Mouse (Mus musculus): ENCODE data around the gene Cenps.
A peak's percentile ranks its signal among the peaks of the same experiment; 100 is the strongest.
"Not testable (repeated sequence)": the region's sequence is repeated elsewhere in the genome, so short reads cannot be mapped to it uniquely, and the experiment has no call there.

Gene Cenps

DNA sequence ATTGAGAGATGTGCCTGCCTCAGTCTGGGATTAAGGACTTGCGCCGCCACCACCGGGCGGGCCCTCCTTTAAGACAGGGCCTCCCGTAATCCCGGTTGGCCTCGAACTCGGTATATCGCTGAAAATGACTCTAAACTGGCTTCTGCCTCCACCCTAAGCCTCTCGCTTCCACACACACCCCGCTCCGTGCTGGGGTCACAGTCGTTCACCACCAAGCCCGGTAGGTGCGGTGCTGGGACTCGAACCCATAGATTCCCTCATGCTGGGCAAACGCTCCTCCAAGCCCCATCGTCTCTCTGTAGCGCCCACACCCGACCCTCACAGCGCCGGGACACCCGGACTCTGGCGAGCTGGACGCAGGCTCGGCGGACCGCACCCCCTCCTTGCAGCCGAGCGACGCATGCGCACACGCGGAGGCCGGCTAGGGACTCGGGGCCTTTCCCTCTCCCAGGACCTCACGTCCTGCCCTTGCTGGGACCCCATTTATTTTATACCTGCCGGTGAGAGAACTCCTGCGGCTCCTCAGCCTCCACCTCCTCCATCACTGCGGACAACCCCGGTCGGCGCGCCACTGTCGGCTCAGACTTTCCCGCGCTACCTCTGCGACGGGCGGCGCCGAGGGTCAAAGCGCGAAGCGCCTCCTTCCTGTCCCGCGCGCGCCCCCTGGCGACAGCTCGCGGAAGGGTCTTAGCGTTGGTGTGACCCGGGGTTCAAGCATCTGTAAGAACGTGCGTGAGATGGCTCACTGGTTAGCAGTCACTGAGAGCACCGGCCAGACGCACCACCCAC lies at the start of gene Cenps:
Cenps (minus strand) TSS at position 648 of the 789 bp plus-strand sequence.
- DNase-seq (ENCODE audit: low read depth, low spot score): peak; percentile 88

DNA sequence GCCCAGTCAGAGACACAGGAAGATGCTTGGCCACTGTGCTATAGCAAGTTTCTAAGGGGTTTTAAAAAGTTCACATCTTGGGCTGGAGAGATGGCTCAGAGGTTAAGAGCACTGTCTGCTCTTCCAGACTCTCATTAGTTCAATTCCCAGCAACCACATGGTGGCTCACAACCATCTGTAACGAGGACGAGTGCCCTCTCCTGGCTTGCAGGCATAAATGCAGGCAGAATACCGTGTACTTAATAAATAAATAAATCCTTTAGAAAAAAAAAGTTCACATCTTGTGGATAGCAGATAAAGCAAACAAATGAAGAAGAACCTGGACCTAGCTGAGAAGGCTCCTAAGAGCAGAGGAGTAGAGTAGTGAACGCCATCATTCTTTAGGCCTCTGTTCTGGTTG lies 45.3 kb upstream of the Cenps start:
- DNase-seq (ENCODE audit: low read depth, low spot score): no peak

DNA sequence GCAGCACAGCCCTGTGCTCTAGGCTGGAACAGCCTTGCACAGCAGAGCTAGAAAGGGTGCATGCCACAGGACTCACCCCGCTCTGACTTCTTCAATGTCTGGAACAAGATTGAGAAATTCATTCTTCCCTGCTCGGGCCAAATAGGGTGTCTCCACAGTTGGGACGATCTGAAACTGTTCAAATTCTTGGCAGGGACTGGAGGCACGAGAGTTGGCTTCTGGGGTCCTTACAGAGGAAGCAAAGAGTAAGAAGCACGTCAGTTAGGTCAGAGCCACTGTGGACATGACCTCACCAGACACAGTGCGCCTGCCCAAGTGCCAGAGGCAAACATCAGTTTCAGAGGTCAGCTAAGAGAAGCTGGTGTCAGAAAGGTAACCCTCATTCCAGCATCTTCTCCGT lies 44.8 kb upstream of the Cenps start:
- DNase-seq (ENCODE audit: low read depth, low spot score): no peak

DNA sequence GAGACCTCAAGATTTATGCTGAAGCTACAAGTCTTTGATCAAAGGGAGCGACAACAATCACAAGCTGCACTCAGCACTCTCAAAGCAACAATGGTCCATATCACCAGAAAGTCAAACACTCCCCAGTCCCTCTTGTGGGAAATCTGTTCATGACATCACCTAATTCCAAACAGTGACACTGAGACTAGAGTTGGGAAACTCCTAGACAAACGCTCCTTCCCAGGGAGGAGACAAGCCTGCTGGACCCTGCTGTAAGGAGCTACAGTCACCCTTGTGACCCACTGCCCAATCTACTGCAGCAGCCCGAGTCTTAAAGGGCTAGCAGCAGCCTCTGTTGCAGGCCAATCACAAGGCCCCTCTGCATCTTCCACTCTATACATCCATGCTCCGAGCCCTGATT lies 42.1 kb upstream of the Cenps start:
- DNase-seq (ENCODE audit: low read depth, low spot score): no peak

DNA sequence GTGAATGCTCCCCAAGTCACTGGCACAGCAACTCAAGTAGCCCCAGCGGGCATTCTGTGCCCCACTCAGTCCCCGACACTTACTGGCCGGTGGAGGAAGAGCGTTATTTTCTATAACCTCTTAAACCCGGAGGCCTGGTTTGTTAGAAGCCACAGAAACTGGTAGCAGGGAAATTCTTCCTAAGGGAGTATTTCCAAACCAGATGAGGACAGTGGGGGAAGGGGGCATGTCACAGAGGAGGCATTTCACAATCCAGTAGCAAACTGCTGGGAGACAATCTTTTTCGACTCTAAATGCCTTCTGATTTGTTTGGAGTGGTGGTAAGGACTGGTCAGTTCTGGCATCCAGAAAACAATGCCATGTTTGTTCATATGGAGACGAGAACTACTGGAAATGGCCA lies 41.7 kb upstream of the Cenps start:
- no peak for DNase-seq (ENCODE audit: low read depth, low spot score)

DNA sequence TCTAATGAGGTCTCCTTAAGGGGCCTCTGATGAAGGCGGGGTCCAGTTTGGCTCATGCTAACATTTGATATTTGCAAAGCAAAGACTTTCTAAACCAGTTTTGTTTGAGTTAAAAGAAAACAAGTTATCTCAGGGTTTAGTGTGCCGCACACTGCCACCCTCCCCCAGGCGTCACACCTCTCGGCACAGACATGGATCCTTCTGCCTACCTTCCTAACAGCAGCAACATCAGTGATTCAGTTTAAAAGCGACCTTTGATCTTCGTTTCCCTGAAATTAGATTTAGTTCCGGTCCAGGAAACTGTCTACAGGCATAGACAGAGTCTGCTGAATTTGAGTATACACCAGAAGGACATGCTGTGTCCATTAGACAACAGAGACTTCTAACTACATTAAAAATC lies 40.9 kb upstream of the Cenps start:
- no peak for DNase-seq (ENCODE audit: low read depth, low spot score)

DNA sequence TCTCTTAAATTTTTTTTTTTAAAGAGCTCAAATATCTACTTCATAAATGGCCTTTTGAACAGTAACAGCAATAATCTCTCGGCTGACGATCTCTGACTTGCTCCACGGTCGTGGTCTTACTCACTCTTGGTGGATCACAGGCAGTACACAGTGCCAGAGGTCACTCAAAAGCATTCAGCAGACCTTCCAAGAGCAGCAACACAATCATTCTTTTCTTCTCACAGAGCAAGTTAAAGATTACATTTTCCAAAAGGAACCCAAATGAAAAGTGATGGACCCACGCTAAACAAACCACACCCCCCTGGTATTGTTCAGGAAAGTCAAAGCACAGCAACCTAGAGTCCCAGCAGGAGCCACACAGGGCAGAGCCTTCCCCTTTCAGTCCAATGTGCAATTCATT lies 39.6 kb upstream of the Cenps start:
- no peak for DNase-seq (ENCODE audit: low read depth, low spot score)

DNA sequence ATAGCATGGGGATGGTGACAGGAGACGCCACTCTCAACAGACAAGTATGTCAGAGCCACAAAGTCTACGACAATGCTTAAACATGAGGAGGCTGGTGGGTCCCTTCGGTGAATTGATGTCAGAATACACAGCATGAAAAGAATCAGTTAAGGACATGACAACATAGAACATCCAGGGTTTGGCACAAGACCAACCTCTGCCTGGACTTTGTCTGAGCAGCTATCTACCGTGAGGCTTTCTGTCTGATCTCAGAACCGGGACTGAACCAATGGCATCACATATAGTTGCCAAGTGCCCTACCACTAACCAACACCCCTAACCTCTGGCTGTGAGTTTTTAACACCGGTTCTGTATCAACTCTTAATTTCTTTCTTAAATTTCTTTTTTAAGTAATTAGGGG lies 39.2 kb upstream of the Cenps start:
- DNase-seq (ENCODE audit: low read depth, low spot score): no peak

DNA sequence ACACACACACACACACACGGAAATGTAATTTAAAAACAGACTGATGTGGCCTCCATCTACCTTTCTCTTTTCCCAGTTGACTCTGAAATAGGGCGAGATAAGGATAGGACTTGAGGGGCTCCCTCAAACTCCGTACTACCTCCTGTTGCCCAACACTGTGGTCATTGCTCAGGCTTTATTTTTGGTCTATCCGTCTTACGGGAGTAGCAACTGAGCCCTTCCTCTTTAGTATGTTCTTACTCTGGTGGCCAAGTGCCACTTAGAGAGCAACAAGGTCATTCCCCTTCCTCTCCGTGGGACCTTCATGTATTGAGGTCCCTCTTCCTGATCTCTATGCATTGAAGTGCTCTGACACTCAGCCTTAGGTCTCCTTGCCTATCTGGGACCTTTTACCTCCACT lies 36.2 kb upstream of the Cenps start:
- no peak for DNase-seq (ENCODE audit: low read depth, low spot score)

DNA sequence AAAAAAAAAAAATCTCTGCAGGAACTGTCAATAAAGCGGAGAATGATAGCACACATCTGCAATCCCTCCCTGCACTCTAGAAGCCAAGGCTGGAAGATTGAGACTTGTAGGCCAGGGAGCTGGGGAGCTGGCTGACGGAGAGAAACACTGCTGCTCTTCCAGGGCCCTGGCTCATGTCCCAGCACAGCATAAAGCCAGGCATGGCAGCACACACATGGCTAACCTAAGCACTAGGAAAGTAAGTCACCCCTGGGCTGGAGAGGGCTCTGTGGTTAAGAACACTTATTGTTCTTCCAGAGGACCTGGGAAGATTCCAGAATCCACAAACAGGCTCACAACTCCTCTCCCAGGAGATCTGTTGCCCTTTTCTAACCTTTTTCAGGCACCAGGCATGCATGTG lies 35.2 kb upstream of the Cenps start:
- DNase-seq (ENCODE audit: low read depth, low spot score): no peak

DNA sequence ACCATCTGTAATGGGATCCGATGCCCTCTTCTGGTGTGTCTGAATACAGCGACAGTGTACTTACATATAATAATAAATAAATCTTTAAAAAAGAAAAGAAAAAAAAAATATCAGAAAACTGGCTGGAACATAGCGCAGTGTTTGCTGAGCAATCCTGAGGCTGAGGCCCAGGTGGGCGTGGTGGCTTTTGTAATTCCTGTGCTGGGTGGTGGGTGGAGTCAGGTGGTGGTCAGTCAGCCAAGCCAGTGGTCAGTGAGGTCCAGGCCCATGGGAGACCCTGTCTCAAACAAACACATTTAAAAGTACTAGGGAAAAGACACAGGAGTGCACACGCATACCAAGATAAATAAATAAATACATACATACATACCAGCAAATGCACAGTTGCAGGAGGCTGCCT lies 34.7 kb upstream of the Cenps start:
- no peak for DNase-seq (ENCODE audit: low read depth, low spot score)

DNA sequence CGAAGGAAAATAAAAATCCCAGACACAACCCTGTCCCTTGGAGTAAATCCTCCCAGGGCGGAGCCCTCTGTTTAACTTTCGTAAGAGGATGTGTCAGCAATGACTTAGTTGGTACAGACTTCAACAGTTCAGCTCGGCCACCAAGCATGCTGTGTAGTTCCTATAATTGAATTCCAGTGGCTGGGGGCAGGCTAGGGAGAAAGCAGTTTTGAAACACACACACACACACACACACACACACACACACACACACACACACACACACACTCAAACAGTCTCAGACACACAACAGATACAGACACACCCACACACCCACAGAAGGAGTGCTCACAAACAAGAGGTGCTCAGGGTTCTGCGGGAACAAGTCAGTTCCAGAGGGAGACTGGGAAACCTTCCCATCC lies 34.2 kb upstream of the Cenps start:
- DNase-seq (ENCODE audit: low read depth, low spot score): no peak

DNA sequence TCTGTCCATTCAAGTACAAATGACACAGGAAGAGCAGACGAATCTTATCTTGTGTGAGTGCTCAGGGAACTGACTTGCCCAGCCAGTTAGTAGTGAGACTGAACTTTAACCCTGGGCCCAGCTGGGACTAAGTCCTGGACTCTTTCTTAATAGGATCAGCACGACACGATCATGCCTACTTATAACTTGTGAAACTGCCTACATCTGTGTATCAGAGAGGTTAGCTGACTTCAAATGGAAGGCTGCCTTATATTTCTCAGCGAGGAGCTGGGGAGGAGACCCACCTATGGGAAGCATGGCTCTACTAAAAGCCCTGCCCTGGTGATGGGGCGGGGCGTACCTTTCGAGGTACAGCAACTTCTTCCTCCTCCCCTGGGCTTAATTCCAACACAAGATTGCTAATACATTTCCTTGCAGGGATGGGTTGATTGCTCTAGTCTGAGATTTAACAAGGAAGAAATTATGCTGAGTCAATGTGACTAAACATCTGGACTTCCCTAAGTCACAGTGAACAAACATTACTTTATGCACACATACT lies 33.0 kb upstream of the Cenps start:
- no peak for DNase-seq (ENCODE audit: low read depth, low spot score)

DNA sequence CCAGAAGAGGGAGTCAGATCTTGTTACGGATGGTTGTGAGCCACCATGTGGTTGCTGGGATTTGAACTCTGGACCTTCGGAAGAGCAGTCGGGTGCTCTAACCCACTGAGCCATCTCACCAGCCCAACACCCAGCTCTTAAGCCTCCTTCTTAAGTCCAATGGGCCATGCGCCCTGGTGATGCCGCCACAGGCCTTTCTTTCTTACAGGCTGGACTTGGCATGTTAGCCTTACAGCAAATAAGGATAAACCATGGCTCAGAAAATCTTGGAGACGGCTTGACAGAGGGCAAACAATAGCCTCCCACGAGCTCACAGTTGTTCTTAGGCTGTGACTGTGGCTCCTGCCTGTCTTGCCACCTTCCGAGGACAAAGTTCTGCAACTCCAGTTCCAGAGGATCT lies 32.5 kb upstream of the Cenps start:
- not testable (repeated sequence) for DNase-seq (ENCODE audit: low read depth, low spot score)

DNA sequence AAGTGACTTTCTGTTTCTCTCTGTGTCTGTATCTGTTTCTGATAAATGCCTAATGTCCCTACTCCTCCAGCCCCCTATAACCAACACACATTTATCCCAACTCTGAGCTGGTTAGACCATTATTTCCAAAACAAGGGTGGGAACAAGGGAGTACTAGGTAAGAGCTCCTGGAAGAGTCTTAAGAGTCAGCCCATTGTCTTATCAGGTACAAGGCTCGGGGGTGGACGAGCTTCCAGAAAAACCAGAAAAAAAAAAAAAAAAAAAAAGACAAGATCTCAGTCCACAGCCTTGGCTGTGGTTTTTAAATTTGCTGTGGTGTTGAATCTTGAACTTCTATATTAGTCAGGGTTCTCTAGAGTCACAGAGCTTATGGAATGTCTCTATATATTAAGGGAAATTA lies 30.6 kb upstream of the Cenps start:
- DNase-seq (ENCODE audit: low read depth, low spot score): no peak

DNA sequence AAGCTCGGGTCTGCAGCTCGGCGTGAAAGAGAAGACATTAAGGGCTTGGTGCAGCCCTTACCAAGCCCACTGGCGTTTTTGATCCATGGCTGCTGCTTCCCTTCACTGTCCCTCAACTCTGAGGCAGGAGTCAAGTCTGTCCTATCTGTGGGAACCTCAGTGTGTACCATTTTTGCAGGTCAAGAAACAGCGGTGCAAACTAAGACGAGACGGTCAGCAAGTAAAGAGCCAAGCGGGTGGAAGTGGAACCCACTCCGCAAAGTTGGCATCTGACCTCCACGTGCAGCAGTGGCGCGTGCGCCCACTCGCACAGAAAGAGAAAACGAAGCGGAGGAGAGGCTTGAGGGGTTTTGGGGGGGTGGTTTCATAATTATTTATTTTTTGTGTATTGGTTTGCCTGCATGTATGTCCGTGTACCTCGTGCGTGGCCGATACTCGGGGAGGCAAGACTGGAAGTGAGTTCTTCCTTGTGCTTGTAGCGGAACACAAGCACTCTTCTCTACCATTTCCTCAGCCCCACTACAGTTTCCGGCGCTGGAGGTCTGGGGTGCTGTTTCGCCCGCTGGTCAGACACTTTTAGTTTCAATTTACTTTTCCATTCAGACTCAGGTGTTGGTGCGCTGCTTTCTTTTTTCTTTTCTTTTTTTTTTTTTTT lies 29.7 kb upstream of the Cenps start:
- no peak for DNase-seq (ENCODE audit: low read depth, low spot score)

DNA sequence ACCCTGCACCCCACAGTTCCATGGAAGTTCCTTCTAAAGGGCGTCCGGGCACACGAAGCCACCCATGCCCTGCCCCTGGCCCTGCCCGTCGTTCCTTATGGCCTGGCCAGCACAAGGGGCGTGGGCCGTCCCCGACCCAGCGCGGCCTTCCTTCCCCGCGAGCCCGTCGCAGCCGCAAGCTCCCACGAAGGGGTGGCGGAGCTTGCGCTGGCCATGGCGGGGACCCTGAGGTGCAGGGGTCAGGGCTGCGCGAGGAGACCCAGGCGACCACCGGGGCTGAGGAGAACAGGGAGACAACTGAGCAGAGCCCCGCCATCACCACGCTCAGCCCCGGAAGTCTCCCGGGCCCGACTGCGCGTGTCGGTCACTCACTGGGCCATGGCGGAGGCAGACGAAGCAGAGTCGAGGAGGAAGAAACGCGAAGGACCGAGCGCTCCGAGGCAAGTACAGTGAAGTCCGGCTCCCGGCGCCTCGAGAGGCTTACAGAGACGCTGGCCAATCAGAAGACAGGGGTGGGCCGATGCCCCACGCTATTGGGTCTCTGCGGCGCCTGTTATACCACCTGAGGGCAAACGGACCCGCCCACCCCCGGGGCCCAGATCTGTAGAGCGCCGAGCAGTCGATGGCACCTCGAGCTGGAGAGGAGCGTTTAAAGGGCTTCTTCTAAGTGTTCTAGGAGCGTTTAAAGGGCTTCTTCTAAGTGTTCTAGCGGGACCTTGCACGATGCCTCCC lies 29.0 kb upstream of the Cenps start, which contains the start of gene Pgd:
Pgd (minus strand) TSS at position 557 of the 732 bp plus-strand sequence.
- DNase-seq (ENCODE audit: low read depth, low spot score): peak; percentile 94

DNA sequence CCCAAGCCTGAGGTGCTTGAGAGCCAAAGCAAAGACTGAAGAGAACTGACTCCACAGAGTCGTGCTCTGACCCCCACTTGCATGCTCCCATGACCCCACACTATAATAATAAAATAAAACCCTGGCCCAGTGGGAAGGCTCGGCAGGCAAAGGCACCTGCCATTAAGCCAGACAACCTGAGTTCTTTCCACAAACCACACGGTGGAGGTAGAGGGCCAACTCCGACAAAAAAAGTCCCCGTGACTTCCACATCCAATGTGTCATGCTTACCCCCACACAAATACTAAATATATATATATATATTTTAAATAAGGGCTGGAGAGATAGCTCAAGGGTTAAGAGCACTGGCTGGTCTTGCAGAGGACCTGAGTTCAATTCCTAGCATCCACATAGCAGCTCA lies 26.7 kb upstream of the Cenps start:
- DNase-seq (ENCODE audit: low read depth, low spot score): no peak

DNA sequence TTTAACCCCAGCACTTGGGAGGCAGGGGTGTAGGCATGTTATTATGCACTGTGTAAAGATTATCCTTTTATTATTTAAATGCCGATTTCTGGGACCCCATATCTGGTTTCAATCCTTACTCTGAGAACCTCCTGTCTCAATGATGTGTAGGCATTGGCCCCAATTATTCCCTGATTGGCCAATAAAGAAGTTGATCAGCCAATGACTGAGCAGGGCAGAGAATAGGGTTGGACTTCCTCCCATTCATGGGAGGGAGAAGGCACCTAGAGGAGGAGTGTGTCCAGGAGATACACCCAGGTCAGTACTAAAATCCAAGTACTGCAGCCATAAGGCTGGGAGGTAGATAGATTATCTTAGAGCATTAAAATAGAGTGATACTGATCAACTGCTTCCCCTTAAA lies 25.8 kb upstream of the Cenps start:
- no peak for DNase-seq (ENCODE audit: low read depth, low spot score)

DNA sequence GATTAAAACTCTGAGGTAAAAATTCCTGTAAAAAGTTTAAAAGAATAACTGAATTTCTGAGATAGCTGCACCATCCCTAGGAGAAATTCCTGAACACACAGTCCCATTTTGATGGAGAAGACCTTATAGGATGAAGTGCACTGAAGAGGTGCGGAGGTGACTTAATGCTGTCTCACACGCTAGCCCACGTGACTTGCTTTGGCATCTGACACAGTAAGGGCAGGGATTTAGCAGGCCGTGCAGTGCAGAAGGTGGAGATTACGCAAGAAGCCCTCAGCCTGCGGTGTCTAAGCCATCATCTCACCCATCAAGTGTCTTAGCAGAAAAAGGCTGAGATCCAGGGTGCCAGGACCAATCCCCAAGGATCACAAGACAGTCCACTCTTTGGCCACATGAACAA lies 23.7 kb upstream of the Cenps start:
- no peak for DNase-seq (ENCODE audit: low read depth, low spot score)

DNA sequence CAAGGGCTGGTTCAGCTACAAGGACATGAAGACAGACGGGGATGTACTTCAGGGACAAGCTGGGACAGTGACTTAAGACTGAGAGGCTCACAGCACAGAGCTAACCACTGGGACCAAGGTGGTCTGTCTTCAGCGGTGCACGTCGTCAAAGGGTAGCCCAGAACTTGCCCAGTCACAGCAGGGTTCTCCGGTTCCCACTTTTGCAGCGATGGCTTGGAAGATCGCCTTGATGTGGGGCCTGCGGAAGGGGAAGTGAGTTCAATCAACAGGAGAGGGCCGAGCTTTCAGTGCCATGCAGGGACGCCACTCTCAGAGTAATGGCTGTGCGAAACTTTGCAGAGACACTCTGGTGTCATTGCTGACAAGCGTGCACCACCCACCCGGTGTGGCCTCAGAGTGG lies 22.5 kb upstream of the Cenps start:
- DNase-seq (ENCODE audit: low read depth, low spot score): no peak

DNA sequence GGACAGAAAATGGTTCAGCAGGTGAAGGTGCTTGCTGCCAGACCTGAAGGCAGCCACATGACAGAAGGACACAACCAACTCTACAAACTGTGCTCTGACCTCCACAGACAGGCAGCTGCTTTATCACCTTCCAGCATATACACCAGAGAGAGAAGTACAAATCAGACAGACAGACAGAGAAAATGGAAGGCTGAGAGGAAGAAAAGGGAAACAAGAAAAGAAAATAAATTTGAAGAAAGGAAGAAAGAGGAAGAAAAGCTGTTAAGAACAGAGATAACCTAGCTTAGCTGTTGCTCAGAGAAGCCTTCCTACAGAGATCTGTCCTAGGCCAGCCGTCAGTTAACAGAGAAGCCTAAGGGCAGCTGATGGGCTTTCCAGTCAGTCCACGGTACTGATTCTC lies 21.8 kb upstream of the Cenps start:
- DNase-seq (ENCODE audit: low read depth, low spot score): no peak
